ENCODE assay signal across 9 mouse cellular contexts in genomic region chr16:44615878-44616206, GRCm38 (mm10). TPM values are rescaled to one million over a fixed set of nuclear protein-coding genes. Genes with fewer than 3 reads are reported as not detected.
A peak's percentile ranks its signal among the peaks of the same experiment; 100 is the strongest.
DNase-seq lines count a peak whose midpoint lies in the region; ATAC-seq lines count a peak whose summit lies in the region.
"Had no signal": no experiment of that assay in that cellular context is flagged by ENCODE, and none has a peak within 500 bp of the region (broad histone marks: within the 10 kb centered on the region; RNA-seq: fewer than 3 reads in every experiment).

No protein-coding gene starts in this region.

- H3K4me1 ChIP-seq in lung, embryonic 16.5 days (replicated peaks; ENCODE audit: control insufficient read depth, insufficient read depth, low read length) = peaks cover 19% of the 10 kb centered on the region
- peaks cover 31% of the 10 kb centered on the region for H3K4me1 ChIP-seq in forebrain, embryonic 15.5 days
- peaks cover 21% of the 10 kb centered on the region for H3K4me1 ChIP-seq in kidney, embryonic 16.5 days (ENCODE audit: insufficient read depth, low read length)

- peak; percentile 69 for ATAC-seq in lung, embryonic 16.5 days (ENCODE audit: low read depth)
- peak; percentile 49 for ATAC-seq in forebrain, embryonic 15.5 days (replicated peaks)
- ATAC-seq in kidney, embryonic 16.5 days (ENCODE audit: low FRiP score, low TSS enrichment) = peak; percentile 58; the same call in 1 of the 2 replicates
- no peak for ATAC-seq in inflammation-experienced regulatory T-cells, adult 6 months
- ATAC-seq: Patski had no signal

- peak overlapping the region; percentile 79 for H3K27ac ChIP-seq in lung, embryonic 16.5 days (ENCODE audit: low read length)
- H3K27ac ChIP-seq in forebrain, embryonic 15.5 days (replicated peaks) = peak overlapping the region; percentile 86
- peak overlapping the region; percentile 67 for H3K27ac ChIP-seq in kidney, embryonic 16.5 days (ENCODE audit: low read length)

- DNase-seq in lung, adult 18-20 months = no peak
- peak; percentile 55 for DNase-seq in neural tube, embryonic 10.5 days (ENCODE audit: extremely low spot score, low spot score)
- DNase-seq in B cell, adult 2 months = no peak
- no peak for DNase-seq in T-cell, adult 2 months (ENCODE audit: low spot score)

- no peak overlapping the region for H3K4me3 ChIP-seq in lung, embryonic 16.5 days (ENCODE audit: low read length)
- H3K4me3 ChIP-seq in forebrain, embryonic 15.5 days = no peak overlapping the region
- H3K4me3 ChIP-seq in kidney, embryonic 16.5 days (ENCODE audit: low read length) = no peak overlapping the region

- H3K36me3 ChIP-seq in lung, embryonic 16.5 days (ENCODE audit: control insufficient read depth, insufficient read depth, low read length) = no peaks in the 10 kb centered on the region
- H3K36me3 ChIP-seq in forebrain, embryonic 15.5 days = no peaks in the 10 kb centered on the region
- no peaks in the 10 kb centered on the region for H3K36me3 ChIP-seq in kidney, embryonic 16.5 days (ENCODE audit: insufficient read depth, low read length)

- H3K9me3 ChIP-seq in lung, embryonic 16.5 days (ENCODE audit: control insufficient read depth, low read length) = no peaks in the 10 kb centered on the region
- H3K9me3 ChIP-seq in forebrain, embryonic 15.5 days = no peaks in the 10 kb centered on the region
- no peaks in the 10 kb centered on the region for H3K9me3 ChIP-seq in kidney, embryonic 16.5 days (ENCODE audit: low read length)

- WGBS in lung, embryonic 16.5 days = 11% methylated on average over 3 of the region's 3 CpGs
- WGBS in forebrain, embryonic 15.5 days = 2% methylated on average over 3 of the region's 3 CpGs
- WGBS in kidney, embryonic 16.5 days = 9% methylated on average over 3 of the region's 3 CpGs

- H3K4me2 ChIP-seq in lung, embryonic 16.5 days (ENCODE audit: low read depth, low read length) = peak overlapping the region; percentile 30
- H3K4me2 ChIP-seq in forebrain, embryonic 15.5 days (replicated peaks) = no peak overlapping the region
- no peak overlapping the region for H3K4me2 ChIP-seq in kidney, embryonic 16.5 days (replicated peaks; ENCODE audit: low read depth, low read length)

- H3K27me3 ChIP-seq in lung, embryonic 16.5 days (ENCODE audit: control insufficient read depth, insufficient read depth, low read depth, low read length) = no peaks in the 10 kb centered on the region
- no peaks in the 10 kb centered on the region for H3K27me3 ChIP-seq in forebrain, embryonic 15.5 days
- no peaks in the 10 kb centered on the region for H3K27me3 ChIP-seq in kidney, embryonic 16.5 days (ENCODE audit: insufficient read depth, low read length)

- H3K9ac ChIP-seq in lung, embryonic 16.5 days (ENCODE audit: low read length) = no peak overlapping the region
- no peak overlapping the region for H3K9ac ChIP-seq in forebrain, embryonic 15.5 days (replicated peaks)
- no peak overlapping the region for H3K9ac ChIP-seq in kidney, embryonic 16.5 days (replicated peaks; ENCODE audit: low read length)

RNA-seq across cellular contexts. Expression of gene Boc, which starts 57.1 kb away (rescaled TPM):
- 29.7 and 32.0 TPM in 2 replicates for polyA plus RNA-seq in lung, embryonic 16.5 days (2015; fragmentation: Nextera tagmentation; extraction: Ambion mirVana)
- polyA plus RNA-seq in forebrain, embryonic 15.5 days (2015; fragmentation: Nextera tagmentation; extraction: Ambion mirVana) = 15.3 and 16.9 TPM in 2 replicates
- 23.2 and 24.0 TPM in 2 replicates for polyA plus RNA-seq in kidney, embryonic 16.5 days (2015; fragmentation: Nextera tagmentation; extraction: Ambion mirVana)
- under 1 TPM; 0.20 to 0.42 (median 0.41) TPM for polyA plus RNA-seq in inflammation-experienced regulatory T-cells, adult 6 months (2017; shearing (Covaris generic))

Comparison
In these comparisons a context has a peak if more than half of its experiments do, and no peak if none do; other contexts are left out.
1. RNA of gene Boc, which starts 57.1 kb away (polyA plus RNA-seq): 29.7 to 32.0 TPM in lung, embryonic 16.5 days, 23.2 to 24.0 TPM in kidney, embryonic 16.5 days and 15.3 to 16.9 TPM in forebrain, embryonic 15.5 days; 0.20 to 0.42 TPM in inflammation-experienced regulatory T-cells, adult 6 months; every median in the first group is over 10 times any median in the second.
2. Peak in every context shown above with its lines, with median percentiles within 50 percentile points of each other: H3K27ac ChIP-seq.